Mouse (Mus musculus) cerebellum, postnatal 36 days (tissue): Measurements from ENCODE around the gene Acss3.

Experiments used
- DNase-seq, 2 experiments: peaks; one replicate each; pipeline ENCODE4 v3.0.0; 2021 to 2022; ENCODE audit warnings: mixed read lengths in 2 of 2

Acss3 gene

GRCm38 (mm10) chr10:107123529-107124335, at the start of gene Acss3:
Gene Acss3, minus strand, starts transcription at chr10:107123668.
- peak; percentile 2 to 6 for DNase-seq

- no peak for DNase-seq
Measured at GRCm38 (mm10) chr10:107172003-107172689, 48.7 kb upstream of the Acss3 start.

GRCm38 (mm10) chr10:107166486-107166885, 43.0 kb upstream of the Acss3 start:
- DNase-seq: no peak

- DNase-seq: no peak
Measured at GRCm38 (mm10) chr10:107148759-107149158, 25.3 kb upstream of the Acss3 start.

- DNase-seq: no peak
Measured at GRCm38 (mm10) chr10:107144016-107144415, 20.5 kb upstream of the Acss3 start.

- no peak for DNase-seq
Measured at GRCm38 (mm10) chr10:107142910-107143309, 19.4 kb upstream of the Acss3 start.

GRCm38 (mm10) chr10:107122744-107123528, 532 bp downstream of the Acss3 start:
- DNase-seq: no peak

- DNase-seq: no peak
Measured at GRCm38 (mm10) chr10:107121301-107121700, 2.2 kb downstream of the Acss3 start.

- no peak for DNase-seq
Measured at GRCm38 (mm10) chr10:107119135-107119534, 4.3 kb downstream of the Acss3 start.

- DNase-seq: no peak
Measured at GRCm38 (mm10) chr10:107116709-107117267, 6.7 kb downstream of the Acss3 start.

GRCm38 (mm10) chr10:107115930-107116642, 7.4 kb downstream of the Acss3 start:
- DNase-seq: no peak

GRCm38 (mm10) chr10:107115121-107115520, 8.3 kb downstream of the Acss3 start:
- DNase-seq: no peak

- DNase-seq: no peak
Measured at GRCm38 (mm10) chr10:107094452-107094851, 29.0 kb downstream of the Acss3 start.

GRCm38 (mm10) chr10:107053846-107054624, 69.4 kb downstream of the Acss3 start:
- DNase-seq: no peak

GRCm38 (mm10) chr10:107050489-107050888, 73.0 kb downstream of the Acss3 start:
- DNase-seq: no peak

- DNase-seq: no peak
Measured at GRCm38 (mm10) chr10:107042656-107043055, 80.8 kb downstream of the Acss3 start.

GRCm38 (mm10) chr10:107040837-107041236, 82.6 kb downstream of the Acss3 start:
- DNase-seq: no peak

- DNase-seq: no peak
Measured at GRCm38 (mm10) chr10:107040378-107040777, 83.1 kb downstream of the Acss3 start.

GRCm38 (mm10) chr10:107039211-107039610, 84.3 kb downstream of the Acss3 start:
- no peak for DNase-seq

- no peak for DNase-seq
Measured at GRCm38 (mm10) chr10:107024254-107024653, 99.2 kb downstream of the Acss3 start.

GRCm38 (mm10) chr10:107021118-107021517, 102.3 kb downstream of the Acss3 start:
- no peak for DNase-seq
